Mouse (Mus musculus): ENCODE measurements around the gene Odf2. TPM values are rescaled to one million over a fixed set of nuclear protein-coding genes. Genes with fewer than 3 reads are reported as not detected.
"Not testable (repeated sequence)": the region's sequence is repeated elsewhere in the genome, so short reads cannot be mapped to it uniquely, and the experiment has no call there.

The Odf2 gene
- polyA plus RNA-seq, 1 experiment from 2014 or later: 133 TPM

- no peak overlapping the region for H3K4me3 ChIP-seq (replicated peaks)
- H3K9me3 ChIP-seq: no peaks in the 10 kb centered on the region
- WGBS: 73% methylated on average over 4 of the region's 4 CpGs
- no peak overlapping the region for H3K27ac ChIP-seq
- peaks cover 6% of the 10 kb centered on the region; the same call in 1 of the 2 replicates for H3K36me3 ChIP-seq (replicated peaks)
- no peak overlapping the region for H3K9ac ChIP-seq
- no peaks in the 10 kb centered on the region for H3K27me3 ChIP-seq
- ATAC-seq (ENCODE audit: low FRiP score): no peak
- no peaks in the 10 kb centered on the region for H3K4me1 ChIP-seq
- H3K4me2 ChIP-seq: no peak overlapping the region
Observed at GRCm38 (mm10) chr2:29878061-29878460, 11.0 kb upstream of the Odf2 start.

GRCm38 (mm10) chr2:29879191-29879590 lies 9.8 kb upstream of the Odf2 start:
- WGBS: 76% methylated on average over 8 of the region's 8 CpGs
- H3K27ac ChIP-seq: no peak overlapping the region
- ATAC-seq (ENCODE audit: low FRiP score): no peak
- no peak overlapping the region for H3K9ac ChIP-seq
- H3K4me2 ChIP-seq: no peak overlapping the region
- H3K36me3 ChIP-seq (replicated peaks): peaks cover 6% of the 10 kb centered on the region; the same call in 1 of the 2 replicates
- no peaks in the 10 kb centered on the region for H3K4me1 ChIP-seq
- no peaks in the 10 kb centered on the region for H3K9me3 ChIP-seq
- no peaks in the 10 kb centered on the region for H3K27me3 ChIP-seq
- no peak overlapping the region for H3K4me3 ChIP-seq (replicated peaks)

- Histone ChIP-seq H3K36me3 (replicated peaks) (peaks cover 6% of the 10 kb centered on the region; the same call in 1 of the 2 replicates), H3K27ac (no peak overlapping the region), H3K4me3 (replicated peaks) (no peak overlapping the region), H3K4me1 (no peaks in the 10 kb centered on the region), H3K9me3 (no peaks in the 10 kb centered on the region), H3K4me2 (no peak overlapping the region), H3K9ac (no peak overlapping the region), H3K27me3 (peaks cover 3% of the 10 kb centered on the region; the same call in 1 of the 2 replicates)
- 79% methylated on average over 17 of the region's 17 CpGs for WGBS
- ATAC-seq (ENCODE audit: low FRiP score): no peak
Observed at GRCm38 (mm10) chr2:29879964-29880830, 8.8 kb upstream of the Odf2 start.

GRCm38 (mm10) chr2:29886659-29887292 lies 2.2 kb upstream of the Odf2 start:
- 85% methylated on average over 9 of the region's 9 CpGs for WGBS
- H3K27me3 ChIP-seq; H3K27ac ChIP-seq; H3K4me2 ChIP-seq; H3K4me3 ChIP-seq (replicated peaks); H3K36me3 ChIP-seq (replicated peaks); H3K9me3 ChIP-seq; H3K9ac ChIP-seq; ATAC-seq (ENCODE audit: low FRiP score): not testable (repeated sequence)
- peaks cover 19% of the 10 kb centered on the region for H3K4me1 ChIP-seq

GRCm38 (mm10) chr2:29889991-29890833 lies 1.2 kb downstream of the Odf2 start:
- Histone ChIP-seq H3K36me3 (replicated peaks) (peaks cover 32% of the 10 kb centered on the region), H3K27me3 (peaks cover 5% of the 10 kb centered on the region), H3K4me2 (peak overlapping the region; percentile 92), H3K4me1 (peaks cover 19% of the 10 kb centered on the region), H3K9ac (peak overlapping the region; percentile 94), H3K27ac (peak overlapping the region; percentile 92), H3K4me3 (replicated peaks) (peak overlapping the region; percentile 99), H3K9me3 (no peaks in the 10 kb centered on the region)
- peak; percentile 92 for ATAC-seq (ENCODE audit: low FRiP score)
- under 1% methylated on average over 56 of the region's 61 CpGs for WGBS

GRCm38 (mm10) chr2:29891773-29892172 lies 2.8 kb downstream of the Odf2 start:
- peaks cover 45% of the 10 kb centered on the region for H3K36me3 ChIP-seq (replicated peaks)
- H3K4me2 ChIP-seq: no peak overlapping the region
- H3K4me1 ChIP-seq: peaks cover 19% of the 10 kb centered on the region
- peaks cover 5% of the 10 kb centered on the region; the same call in 1 of the 2 replicates for H3K27me3 ChIP-seq
- no peaks in the 10 kb centered on the region for H3K9me3 ChIP-seq
- H3K9ac ChIP-seq: no peak overlapping the region
- no peak for ATAC-seq (ENCODE audit: low FRiP score)
- H3K4me3 ChIP-seq (replicated peaks): no peak overlapping the region
- 93% methylated on average over 6 of the region's 6 CpGs for WGBS
- no peak overlapping the region for H3K27ac ChIP-seq

- Histone ChIP-seq H3K36me3 (replicated peaks) (peaks cover 88% of the 10 kb centered on the region), H3K9me3 (no peaks in the 10 kb centered on the region), H3K4me1 (peaks cover 6% of the 10 kb centered on the region), H3K27ac (no peak overlapping the region), H3K4me3 (replicated peaks) (no peak overlapping the region), H3K9ac (no peak overlapping the region), H3K27me3 (no peaks in the 10 kb centered on the region), H3K4me2 (no peak overlapping the region)
- ATAC-seq (ENCODE audit: low FRiP score): no peak
- 97% methylated on average over 1 of the region's 1 CpGs for WGBS
Observed at GRCm38 (mm10) chr2:29896071-29896470, 7.0 kb downstream of the Odf2 start.

GRCm38 (mm10) chr2:29897366-29897765 lies 8.3 kb downstream of the Odf2 start:
- Histone ChIP-seq H3K36me3 (replicated peaks) (peaks cover 95% of the 10 kb centered on the region), H3K4me1 (no peaks in the 10 kb centered on the region), H3K27ac (peak overlapping the region; percentile 31; the same call in 1 of the 2 replicates), H3K9ac (no peak overlapping the region), H3K27me3 (no peaks in the 10 kb centered on the region), H3K9me3 (no peaks in the 10 kb centered on the region), H3K4me2 (no peak overlapping the region), H3K4me3 (replicated peaks) (no peak overlapping the region)
- ATAC-seq (ENCODE audit: low FRiP score): no peak
- 97% methylated on average over 2 of the region's 2 CpGs for WGBS

GRCm38 (mm10) chr2:29898081-29898480 lies 9.1 kb downstream of the Odf2 start:
- Histone ChIP-seq H3K27me3 (no peaks in the 10 kb centered on the region), H3K4me3 (replicated peaks) (no peak overlapping the region), H3K9ac (0 out of 2 replicates have a peak overlapping the region, but pooled peaks have one; percentile 12), H3K27ac (no peak overlapping the region), H3K4me2 (no peak overlapping the region), H3K36me3 (replicated peaks) (peaks cover 95% of the 10 kb centered on the region), H3K4me1 (no peaks in the 10 kb centered on the region), H3K9me3 (no peaks in the 10 kb centered on the region)
- 87% methylated on average over 1 of the region's 1 CpGs for WGBS
- ATAC-seq (ENCODE audit: low FRiP score): no peak

GRCm38 (mm10) chr2:29902194-29902593 lies 13.2 kb downstream of the Odf2 start:
- H3K4me1 ChIP-seq: no peaks in the 10 kb centered on the region
- WGBS: 95% methylated on average over 10 of the region's 10 CpGs
- no peak overlapping the region for H3K4me2 ChIP-seq
- no peak overlapping the region for H3K9ac ChIP-seq
- no peak overlapping the region for H3K4me3 ChIP-seq (replicated peaks)
- H3K27ac ChIP-seq: no peak overlapping the region
- H3K27me3 ChIP-seq: no peaks in the 10 kb centered on the region
- no peak for ATAC-seq (ENCODE audit: low FRiP score)
- no peaks in the 10 kb centered on the region for H3K9me3 ChIP-seq
- H3K36me3 ChIP-seq (replicated peaks): peaks cover 99% of the 10 kb centered on the region

GRCm38 (mm10) chr2:29908171-29908570 lies 19.1 kb downstream of the Odf2 start:
- H3K4me3 ChIP-seq (replicated peaks); H3K4me2 ChIP-seq; H3K4me1 ChIP-seq; ATAC-seq (ENCODE audit: low FRiP score); H3K27me3 ChIP-seq; H3K27ac ChIP-seq; H3K9me3 ChIP-seq; H3K9ac ChIP-seq: not testable (repeated sequence)
- 95% methylated on average over 2 of the region's 2 CpGs for WGBS
- peaks cover 86% of the 10 kb centered on the region for H3K36me3 ChIP-seq (replicated peaks)

GRCm38 (mm10) chr2:29910042-29910441 lies 21.0 kb downstream of the Odf2 start:
- no peak for ATAC-seq (ENCODE audit: low FRiP score)
- no peak overlapping the region for H3K9ac ChIP-seq
- 92% methylated on average over 2 of the region's 2 CpGs for WGBS

More at GRCm38 (mm10) chr2:29910042-29910441, 21.0 kb downstream of the Odf2 start:
- Histone ChIP-seq H3K36me3 (replicated peaks) (peaks cover 85% of the 10 kb centered on the region), H3K27ac (no peak overlapping the region), H3K4me3 (replicated peaks) (no peak overlapping the region), H3K4me1 (no peaks in the 10 kb centered on the region), H3K27me3 (no peaks in the 10 kb centered on the region), H3K9me3 (no peaks in the 10 kb centered on the region), H3K4me2 (no peak overlapping the region)
